Mouse (Mus musculus) mature B cell (primary cell): ENCODE measurements around the gene Tnpo3.
"Not testable (repeated sequence)": the region's sequence is repeated elsewhere in the genome, so short reads cannot be mapped to it uniquely, and the experiment has no call there.

Experiments
- in situ Hi-C: fragments of 300-500 bp; cut with MboI; formaldehyde crosslinking; loops from 2 replicates; pipeline ENCODE4 v1.14.3; 2019

The Tnpo3 gene

GRCm38 (mm10) chr6:29620840-29621543 is 11.3 kb upstream of the Tnpo3 start:
- in situ Hi-C loops, result no loop called here

- in situ Hi-C loops, result no loop called here
These were observed 10.5 kb upstream of the Tnpo3 start for GRCm38 (mm10) chr6:29620176-29620575.

- in situ Hi-C loops, result not testable (repeated sequence)
These were observed 443 bp upstream of the Tnpo3 start for GRCm38 (mm10) chr6:29610020-29610640.

DNA sequence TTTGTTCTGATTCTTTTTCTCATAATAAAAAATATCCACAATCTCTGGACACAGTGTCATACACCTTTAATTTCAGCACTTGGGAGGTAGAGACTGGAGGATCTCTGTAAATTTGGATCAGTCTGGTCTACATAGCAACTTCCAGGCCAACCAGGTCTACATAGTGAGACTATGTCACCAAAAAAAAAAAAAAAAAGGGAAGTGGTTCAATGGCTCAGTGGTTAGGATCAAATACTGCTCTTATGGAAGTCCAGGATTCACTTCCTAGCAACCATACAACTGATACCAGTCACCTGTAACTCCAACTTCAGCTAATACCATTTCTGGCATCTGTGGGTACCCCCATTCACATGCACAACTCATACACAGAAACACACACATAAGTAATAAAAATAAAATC is 9.5 kb downstream of the Tnpo3 start:
- in situ Hi-C loops, result no loop called here

DNA sequence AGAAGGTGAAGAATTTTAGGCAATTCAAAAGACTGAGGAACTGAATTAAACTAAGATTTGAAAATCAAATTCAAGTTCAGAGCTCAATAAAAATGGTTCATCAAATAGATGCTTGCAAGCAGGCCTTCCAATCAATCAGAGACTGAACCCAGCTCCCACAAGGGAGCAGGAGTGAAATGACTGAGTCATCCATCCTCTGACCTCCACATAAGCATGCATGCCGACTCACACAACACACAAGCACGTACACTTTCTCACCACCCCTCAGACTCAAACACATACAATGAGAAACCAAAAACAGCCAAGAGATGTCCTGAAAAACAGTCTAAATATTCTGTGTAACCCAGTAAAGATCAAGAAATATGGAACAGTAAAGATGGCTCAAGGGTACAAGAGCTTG is 14.0 kb downstream of the Tnpo3 start:
- in situ Hi-C loops, result no loop called here

GRCm38 (mm10) chr6:29581202-29581601 is 28.5 kb downstream of the Tnpo3 start:
- in situ Hi-C loops, result no loop called here

- in situ Hi-C loops, result no loop called here
These were observed 28.9 kb downstream of the Tnpo3 start for GRCm38 (mm10) chr6:29580770-29581169.

DNA sequence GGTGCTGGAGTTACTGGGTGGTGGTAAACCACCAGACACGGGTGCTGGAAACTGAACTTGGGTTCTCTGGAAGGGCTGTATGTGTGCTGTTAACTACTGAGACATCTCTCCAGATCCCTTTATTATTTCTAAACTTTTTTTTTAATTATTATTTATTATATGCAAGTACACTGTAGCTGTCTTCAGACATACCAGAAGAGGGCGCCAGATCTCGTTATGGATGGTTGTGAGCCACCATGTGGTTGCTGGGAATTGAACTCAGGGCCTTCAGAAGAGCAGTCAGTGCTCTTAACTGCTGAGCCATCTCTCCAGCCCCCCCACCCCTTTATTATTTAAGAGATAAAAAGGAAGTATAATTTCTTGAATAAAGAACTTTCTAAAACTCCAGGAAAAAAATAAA is 33.3 kb downstream of the Tnpo3 start:
- in situ Hi-C loops, result not testable (repeated sequence)

GRCm38 (mm10) chr6:29557112-29557511 is 52.6 kb downstream of the Tnpo3 start:
- in situ Hi-C loops, result no loop called here

GRCm38 (mm10) chr6:29552526-29552925 is 57.2 kb downstream of the Tnpo3 start:
- in situ Hi-C loops, result no loop called here

GRCm38 (mm10) chr6:29548086-29548485 is 61.6 kb downstream of the Tnpo3 start:
- in situ Hi-C loops, result no loop called here

DNA sequence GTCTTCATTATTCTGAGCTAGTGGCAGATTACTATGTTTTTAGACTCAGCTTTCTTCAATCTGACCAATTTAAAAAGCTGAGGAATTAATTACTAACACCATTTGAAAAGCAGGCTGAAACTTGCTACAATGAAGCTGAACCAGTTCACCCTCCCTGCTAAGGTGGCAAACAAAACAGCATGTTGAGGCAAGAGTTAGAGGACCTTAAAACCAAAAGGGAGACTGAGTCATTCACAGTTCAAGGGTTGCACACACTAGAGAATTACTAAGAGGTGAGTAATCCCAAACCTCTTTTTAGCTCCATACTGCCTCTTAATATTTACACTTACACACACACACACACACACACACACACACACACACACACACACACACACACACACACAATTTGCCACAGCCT is 62.1 kb downstream of the Tnpo3 start:
- in situ Hi-C loops, result no loop called here

DNA sequence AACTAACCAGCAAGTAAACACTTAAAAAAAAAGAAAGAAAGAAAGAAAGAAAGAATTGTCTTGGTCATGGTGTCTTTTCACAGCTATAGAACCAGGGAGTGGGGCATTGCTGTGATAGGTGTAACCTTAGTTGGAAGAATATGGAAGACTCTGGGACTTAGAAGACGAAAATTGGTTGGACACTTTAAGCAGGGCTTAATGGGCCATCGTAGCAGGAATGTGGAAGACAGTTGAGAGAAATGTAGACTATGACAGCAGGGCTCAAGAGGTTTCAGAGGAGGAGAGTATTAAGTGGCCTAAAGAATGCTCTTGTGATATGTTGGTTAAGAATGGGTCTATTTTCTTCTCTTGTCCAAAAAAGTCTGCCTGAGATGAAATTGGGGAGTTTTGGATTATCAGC is 64.1 kb downstream of the Tnpo3 start:
- in situ Hi-C loops, result no loop called here

GRCm38 (mm10) chr6:29540956-29541355 is 68.7 kb downstream of the Tnpo3 start:
- in situ Hi-C loops, result no loop called here

- in situ Hi-C loops, result no loop called here
These were observed 69.5 kb downstream of the Tnpo3 start for GRCm38 (mm10) chr6:29540223-29540622.

DNA sequence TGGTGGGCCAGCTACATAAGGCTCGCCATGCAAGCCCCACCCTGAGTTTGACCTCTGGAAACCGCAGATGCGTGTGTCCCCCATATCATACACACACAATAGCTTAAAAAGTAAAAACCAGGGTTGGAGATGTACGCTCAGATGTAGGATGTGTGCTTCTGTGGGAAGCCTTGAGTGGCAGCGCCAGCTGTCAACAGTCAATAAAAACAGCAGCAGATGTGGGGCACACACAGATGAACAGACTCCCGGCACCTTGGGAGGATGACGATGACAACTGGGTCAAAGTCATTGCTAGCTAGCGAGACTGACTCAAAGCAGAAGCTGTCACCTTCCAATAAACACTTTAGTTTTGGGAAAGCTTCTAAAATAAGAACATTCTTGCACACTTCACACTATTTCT is 70.2 kb downstream of the Tnpo3 start:
- in situ Hi-C loops, result no loop called here

GRCm38 (mm10) chr6:29537221-29537620 is 72.5 kb downstream of the Tnpo3 start:
- in situ Hi-C loops, result no loop called here

DNA sequence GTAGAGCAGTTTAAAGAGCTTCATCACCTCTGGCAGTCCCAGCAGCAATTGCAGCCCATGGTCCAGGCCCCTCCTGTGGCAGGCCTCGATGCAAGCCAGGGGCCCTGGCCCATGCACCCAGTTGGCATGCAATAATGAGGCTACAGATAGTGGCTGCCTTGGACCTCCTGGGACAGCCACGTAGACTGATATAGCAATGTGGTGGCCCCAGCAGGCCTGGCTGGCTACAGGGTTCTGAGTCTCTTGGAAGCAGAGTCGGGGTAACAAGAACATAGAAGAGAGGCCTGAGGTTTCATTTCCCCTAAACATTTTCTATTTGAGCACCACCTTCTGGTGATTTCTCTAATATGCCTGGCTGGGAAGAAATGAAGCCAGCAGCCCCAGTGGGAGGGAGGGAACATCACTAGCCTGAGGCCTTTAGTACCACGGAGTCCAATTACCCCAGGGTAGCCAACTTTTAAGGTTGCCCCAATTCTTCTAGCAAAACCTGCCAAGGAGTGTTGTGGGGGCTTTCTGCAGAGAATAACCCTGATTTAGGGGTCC is 73.0 kb downstream of the Tnpo3 start:
- in situ Hi-C loops, result no loop called here

- in situ Hi-C loops, result no loop called here
These were observed 74.4 kb downstream of the Tnpo3 start for GRCm38 (mm10) chr6:29535316-29535715.

- in situ Hi-C loops, result no loop called here
These were observed 79.6 kb downstream of the Tnpo3 start for GRCm38 (mm10) chr6:29530050-29530449.

GRCm38 (mm10) chr6:29529444-29529820 is 80.3 kb downstream of the Tnpo3 start:
- in situ Hi-C loops, result no loop called here

DNA sequence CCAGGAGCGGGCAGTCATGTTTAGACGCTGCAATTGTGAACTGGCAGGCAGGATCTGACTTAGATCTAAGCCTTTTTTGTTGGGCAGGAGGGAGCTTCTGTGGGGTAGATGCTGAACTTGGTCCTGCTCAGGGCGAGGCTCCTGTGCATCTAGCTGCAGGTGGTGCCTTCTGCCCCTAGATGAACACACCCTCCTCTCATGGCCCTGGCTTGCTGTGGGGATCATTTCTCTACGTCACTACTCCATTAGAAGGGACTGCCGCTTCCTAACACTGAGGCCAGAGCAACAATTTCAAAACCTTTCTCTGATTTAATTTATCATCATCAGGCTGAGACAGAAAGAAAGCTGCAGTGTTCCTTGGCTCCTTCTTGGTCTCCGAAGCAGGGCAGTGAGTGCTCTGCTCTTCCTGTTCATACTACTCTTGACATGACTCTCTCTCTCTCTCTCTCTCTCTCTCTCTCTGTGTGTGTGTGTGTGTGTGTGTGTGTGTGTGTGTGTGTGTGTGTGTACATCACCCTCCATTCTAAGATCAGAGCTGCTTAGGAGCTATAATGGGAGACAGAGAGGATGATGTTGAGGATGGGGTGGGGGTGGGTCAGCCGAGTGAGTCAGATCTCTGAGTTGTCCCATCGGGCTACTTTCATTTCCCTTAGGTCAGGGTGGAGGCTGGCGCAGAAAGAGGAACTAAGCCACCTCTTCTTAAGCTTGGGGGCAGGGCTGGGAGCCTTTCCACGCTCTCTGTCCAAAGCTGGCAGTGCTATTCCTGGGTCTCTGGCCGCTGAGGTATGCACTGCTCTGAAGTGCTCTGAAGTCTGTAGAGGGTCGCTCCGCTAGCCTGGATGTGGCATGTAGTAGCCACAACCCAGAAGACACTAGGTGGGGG is 80.9 kb downstream of the Tnpo3 start:
- in situ Hi-C loops, result no loop called here

DNA sequence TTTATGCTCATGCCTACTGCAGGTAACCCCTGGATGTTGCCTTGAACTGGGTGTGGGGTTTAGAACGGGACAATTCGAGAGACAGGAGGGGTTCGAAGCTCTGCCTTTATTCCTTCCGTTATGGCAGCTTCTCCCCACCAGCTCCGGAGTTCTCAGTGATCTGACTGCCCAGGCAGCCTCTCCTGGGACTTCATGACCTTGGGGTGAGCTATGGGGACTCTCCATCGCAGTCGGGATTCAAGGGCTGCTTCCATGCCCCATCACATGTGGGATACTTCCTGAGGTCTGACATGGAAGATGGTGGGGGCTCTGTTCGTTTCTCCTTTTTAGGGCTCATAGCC is 81.6 kb downstream of the Tnpo3 start:
- in situ Hi-C loops, result no loop called here
